Comparison of ENCODE assay signal across 8 mouse cellular contexts in genomic region chr6:47650463-47651384, GRCm38 (mm10). TPM values are rescaled to one million over a fixed set of nuclear protein-coding genes. Genes with fewer than 3 reads are reported as not detected.
A peak's percentile ranks its signal among the peaks of the same experiment; 100 is the strongest.
DNase-seq lines count a peak whose midpoint lies in the region; ATAC-seq lines count a peak whose summit lies in the region.

No protein-coding gene starts in this region.

- H3K9ac ChIP-seq in hindbrain, embryonic 15.5 days, result peak overlapping the region; percentile 61

- 3% methylated on average over 45 of the region's 46 CpGs for WGBS in hindbrain, embryonic 15.5 days
- WGBS in macrophage (ENCODE audit: missing documents), result 5% methylated on average over 46 of the region's 46 CpGs

- peak; percentile 98 for ATAC-seq in hindbrain, embryonic 15.5 days (ENCODE audit: low FRiP score, low read depth)

- no peaks in the 10 kb centered on the region for H3K79me2 ChIP-seq in macrophage (ENCODE audit: inconsistent target)

- H3K4me2 ChIP-seq in hindbrain, embryonic 15.5 days, result peak overlapping the region; percentile 63

- no peaks in the 10 kb centered on the region for H3K36me3 ChIP-seq in hindbrain, embryonic 15.5 days
- no peaks in the 10 kb centered on the region for H3K36me3 ChIP-seq in macrophage (ENCODE audit: inconsistent target)

- H3K4me1 ChIP-seq in hindbrain, embryonic 15.5 days (replicated peaks), result no peaks in the 10 kb centered on the region

- peak; percentile 94 for DNase-seq in T-cell, adult 2 months (ENCODE audit: low spot score)
- DNase-seq in cerebellum, postnatal 36 days, result peak; percentile 98 to 99
- DNase-seq in frontal cortex, postnatal 36 days (ENCODE audit: low spot score in 2 of 2), result peak; percentile 100
- DNase-seq in left cerebral cortex, adult 18-20 months (ENCODE audit: low spot score in 2 of 2), result peak; percentile 100
- DNase-seq in right cerebral cortex, adult 18-20 months, result peak; percentile 99
- DNase-seq in urinary bladder, postnatal 10 days (ENCODE audit: low spot score), result peak; percentile 92

- no peaks in the 10 kb centered on the region for H3K27me3 ChIP-seq in hindbrain, embryonic 15.5 days

- H3K9me3 ChIP-seq in hindbrain, embryonic 15.5 days, result no peaks in the 10 kb centered on the region

- H3K27ac ChIP-seq in hindbrain, embryonic 15.5 days (replicated peaks), result peak overlapping the region; percentile 84
- H3K27ac ChIP-seq in macrophage, result peak overlapping the region; percentile 34; the same call in 1 of the 2 replicates

- peak overlapping the region; percentile 62 for H3K4me3 ChIP-seq in hindbrain, embryonic 15.5 days
- H3K4me3 ChIP-seq in macrophage (ENCODE audit: inconsistent target), result peak overlapping the region; percentile 62

RNA-seq across cellular contexts. Expression of gene Ezh2, which starts 55.6 kb away (rescaled TPM):
- polyA plus RNA-seq in hindbrain, embryonic 15.5 days (2015; fragmentation: Nextera tagmentation; extraction: Ambion mirVana), result 53.0 and 73.2 TPM in 2 replicates
- total RNA-seq in left cerebral cortex, adult 18-20 months (2021), result 10 to 100 TPM; 12.1 to 12.9 TPM
- 10 to 100 TPM; 14.7 to 71.2 (median 36.7) TPM for total RNA-seq in macrophage (2018; cell fraction: chromatin; rRNA removed)
- 10 to 100 TPM; 10.3 to 16.2 (median 13.4) TPM for total RNA-seq in macrophage (2018; cell fraction: cytosol; rRNA removed)
- total RNA-seq in macrophage (2018; cell fraction: nucleus; rRNA removed), result 10 to 100 TPM; 11.9 to 92.6 (median 21.2) TPM
- polyA plus RNA-seq in macrophage (2018), result 9.2 to 31.7 TPM (median 13.5 TPM) in 3 replicates

Comparison
In these comparisons a context has a peak if more than half of its experiments do, and no peak if none do; other contexts are left out.
1. Peak in every context shown above with its lines: DNase-seq, ATAC-seq, H3K4me3 ChIP-seq and H3K27ac ChIP-seq.